Mouse (Mus musculus): Measurements from ENCODE around the gene Zfp970.
"Not testable (repeated sequence)": the region's sequence is repeated elsewhere in the genome, so short reads cannot be mapped to it uniquely, and the experiment has no call there.

- not testable (repeated sequence) for TF ChIP-seq POLR2A, CTCF (IDR thresholded peaks at IDR 0.05; ENCODE audit: extremely low read depth, insufficient read depth, low read length)
Measured at GRCm38 (mm10) chr2:177518960-177519359, 54.4 kb downstream of the Zfp970 start.

Data from cortical plate, adult 2 months (tissue).